Mouse (Mus musculus): ENCODE results near the gene Ppox. TPM values are rescaled to one million over a fixed set of nuclear protein-coding genes. Genes with fewer than 3 reads are reported as not detected.

Gene Ppox
- polyA plus RNA-seq, 1 experiment, result 7.1 TPM

- H3K4me3 ChIP-seq (ENCODE audit: control insufficient read depth, low read depth, low read length), result no peak overlapping the region; the same call in 1 of the 2 replicates
- peaks cover 19% of the 10 kb centered on the region for H3K4me1 ChIP-seq (ENCODE audit: control insufficient read depth, insufficient read depth, low read length)
- no peak overlapping the region for H3K27ac ChIP-seq (ENCODE audit: control insufficient read depth, insufficient read depth, low read depth, low read length)
- TF ChIP-seq POLR2A (IDR thresholded peaks at IDR 0.05; ENCODE audit: control insufficient read depth, low read depth, low read length) (no peak), CTCF (IDR thresholded peaks at IDR 0.05; ENCODE audit: control insufficient read depth, insufficient read depth, insufficient replicate concordance, low read depth, low read length) (no peak)
- no peaks in the 10 kb centered on the region for H3K27me3 ChIP-seq (ENCODE audit: control insufficient read depth, insufficient read depth, low read length)
- no peaks in the 10 kb centered on the region for H3K36me3 ChIP-seq (ENCODE audit: control insufficient read depth, insufficient read depth, low read length)
Observed at GRCm38 (mm10) chr1:171279721-171280120, 1.3 kb downstream of the Ppox start.

- no peak overlapping the region for H3K4me3 ChIP-seq (ENCODE audit: control insufficient read depth, low read depth, low read length)
- H3K36me3 ChIP-seq (ENCODE audit: control insufficient read depth, insufficient read depth, low read length), result no peaks in the 10 kb centered on the region; the same call in 1 of the 2 replicates
- TF ChIP-seq CTCF (IDR thresholded peaks at IDR 0.05; ENCODE audit: control insufficient read depth, insufficient read depth, insufficient replicate concordance, low read depth, low read length) (no peak), POLR2A (IDR thresholded peaks at IDR 0.05; ENCODE audit: control insufficient read depth, low read depth, low read length) (no peak)
- H3K4me1 ChIP-seq (ENCODE audit: control insufficient read depth, insufficient read depth, low read length), result peaks cover 15% of the 10 kb centered on the region
- no peak overlapping the region for H3K27ac ChIP-seq (ENCODE audit: control insufficient read depth, insufficient read depth, low read depth, low read length)
- H3K27me3 ChIP-seq (ENCODE audit: control insufficient read depth, insufficient read depth, low read length), result no peaks in the 10 kb centered on the region
Observed at GRCm38 (mm10) chr1:171279012-171279705, 1.8 kb downstream of the Ppox start.

- TF ChIP-seq POLR2A (IDR thresholded peaks at IDR 0.05; ENCODE audit: control insufficient read depth, low read depth, low read length) (no peak), CTCF (IDR thresholded peaks at IDR 0.05; ENCODE audit: control insufficient read depth, insufficient read depth, insufficient replicate concordance, low read depth, low read length) (no peak)
- H3K36me3 ChIP-seq (ENCODE audit: control insufficient read depth, insufficient read depth, low read length), result peaks cover 2% of the 10 kb centered on the region
- no peak overlapping the region for H3K4me3 ChIP-seq (ENCODE audit: control insufficient read depth, low read depth, low read length)
- H3K4me1 ChIP-seq (ENCODE audit: control insufficient read depth, insufficient read depth, low read length), result peaks cover 15% of the 10 kb centered on the region
- no peaks in the 10 kb centered on the region for H3K27me3 ChIP-seq (ENCODE audit: control insufficient read depth, insufficient read depth, low read length)
- no peak overlapping the region for H3K27ac ChIP-seq (ENCODE audit: control insufficient read depth, insufficient read depth, low read depth, low read length)
Observed at GRCm38 (mm10) chr1:171278436-171278835, 2.5 kb downstream of the Ppox start.

- peaks cover 2% of the 10 kb centered on the region for H3K36me3 ChIP-seq (ENCODE audit: control insufficient read depth, insufficient read depth, low read length)
- TF ChIP-seq CTCF (IDR thresholded peaks at IDR 0.05; ENCODE audit: control insufficient read depth, insufficient read depth, insufficient replicate concordance, low read depth, low read length), result no peak
- TF ChIP-seq POLR2A (IDR thresholded peaks at IDR 0.05; ENCODE audit: control insufficient read depth, low read depth, low read length), result no peak
- no peaks in the 10 kb centered on the region for H3K27me3 ChIP-seq (ENCODE audit: control insufficient read depth, insufficient read depth, low read length)
- H3K4me3 ChIP-seq (ENCODE audit: control insufficient read depth, low read depth, low read length), result no peak overlapping the region
- H3K27ac ChIP-seq (ENCODE audit: control insufficient read depth, insufficient read depth, low read depth, low read length), result no peak overlapping the region
- H3K4me1 ChIP-seq (ENCODE audit: control insufficient read depth, insufficient read depth, low read length), result peaks cover 15% of the 10 kb centered on the region
Observed at GRCm38 (mm10) chr1:171277736-171278135, 3.2 kb downstream of the Ppox start.

GRCm38 (mm10) chr1:171276110-171276748, 4.8 kb downstream of the Ppox start:
- H3K4me3 ChIP-seq (ENCODE audit: control insufficient read depth, low read depth, low read length), result no peak overlapping the region
- H3K27me3 ChIP-seq (ENCODE audit: control insufficient read depth, insufficient read depth, low read length), result no peaks in the 10 kb centered on the region
- peaks cover 12% of the 10 kb centered on the region for H3K4me1 ChIP-seq (ENCODE audit: control insufficient read depth, insufficient read depth, low read length)
- TF ChIP-seq CTCF (IDR thresholded peaks at IDR 0.05; ENCODE audit: control insufficient read depth, insufficient read depth, insufficient replicate concordance, low read depth, low read length), result no peak
- TF ChIP-seq POLR2A (IDR thresholded peaks at IDR 0.05; ENCODE audit: control insufficient read depth, low read depth, low read length), result no peak
- H3K27ac ChIP-seq (ENCODE audit: control insufficient read depth, insufficient read depth, low read depth, low read length), result no peak overlapping the region
- H3K36me3 ChIP-seq (ENCODE audit: control insufficient read depth, insufficient read depth, low read length), result peaks cover 2% of the 10 kb centered on the region

- H3K4me3 ChIP-seq (ENCODE audit: control insufficient read depth, low read depth, low read length), result no peak overlapping the region
- no peak overlapping the region for H3K27ac ChIP-seq (ENCODE audit: control insufficient read depth, insufficient read depth, low read depth, low read length)
- peaks cover 2% of the 10 kb centered on the region for H3K36me3 ChIP-seq (ENCODE audit: control insufficient read depth, insufficient read depth, low read length)
- H3K27me3 ChIP-seq (ENCODE audit: control insufficient read depth, insufficient read depth, low read length), result no peaks in the 10 kb centered on the region
- peaks cover 12% of the 10 kb centered on the region for H3K4me1 ChIP-seq (ENCODE audit: control insufficient read depth, insufficient read depth, low read length)
- TF ChIP-seq POLR2A (IDR thresholded peaks at IDR 0.05; ENCODE audit: control insufficient read depth, low read depth, low read length) (no peak), CTCF (IDR thresholded peaks at IDR 0.05; ENCODE audit: control insufficient read depth, insufficient read depth, insufficient replicate concordance, low read depth, low read length) (no peak)
Observed at GRCm38 (mm10) chr1:171275144-171275734, 5.7 kb downstream of the Ppox start.

- no peak overlapping the region for H3K27ac ChIP-seq (ENCODE audit: control insufficient read depth, insufficient read depth, low read depth, low read length)
- H3K4me1 ChIP-seq (ENCODE audit: control insufficient read depth, insufficient read depth, low read length), result peaks cover 9% of the 10 kb centered on the region
- no peaks in the 10 kb centered on the region for H3K27me3 ChIP-seq (ENCODE audit: control insufficient read depth, insufficient read depth, low read length)
- H3K4me3 ChIP-seq (ENCODE audit: control insufficient read depth, low read depth, low read length), result no peak overlapping the region
- H3K36me3 ChIP-seq (ENCODE audit: control insufficient read depth, insufficient read depth, low read length), result peaks cover 2% of the 10 kb centered on the region
- TF ChIP-seq CTCF (IDR thresholded peaks at IDR 0.05; ENCODE audit: control insufficient read depth, insufficient read depth, insufficient replicate concordance, low read depth, low read length) (no peak), POLR2A (IDR thresholded peaks at IDR 0.05; ENCODE audit: control insufficient read depth, low read depth, low read length) (no peak)
Observed at GRCm38 (mm10) chr1:171274171-171274570, 6.8 kb downstream of the Ppox start.
